Comparison of ENCODE assay signal across 8 mouse cellular contexts in the genomic region with DNA sequence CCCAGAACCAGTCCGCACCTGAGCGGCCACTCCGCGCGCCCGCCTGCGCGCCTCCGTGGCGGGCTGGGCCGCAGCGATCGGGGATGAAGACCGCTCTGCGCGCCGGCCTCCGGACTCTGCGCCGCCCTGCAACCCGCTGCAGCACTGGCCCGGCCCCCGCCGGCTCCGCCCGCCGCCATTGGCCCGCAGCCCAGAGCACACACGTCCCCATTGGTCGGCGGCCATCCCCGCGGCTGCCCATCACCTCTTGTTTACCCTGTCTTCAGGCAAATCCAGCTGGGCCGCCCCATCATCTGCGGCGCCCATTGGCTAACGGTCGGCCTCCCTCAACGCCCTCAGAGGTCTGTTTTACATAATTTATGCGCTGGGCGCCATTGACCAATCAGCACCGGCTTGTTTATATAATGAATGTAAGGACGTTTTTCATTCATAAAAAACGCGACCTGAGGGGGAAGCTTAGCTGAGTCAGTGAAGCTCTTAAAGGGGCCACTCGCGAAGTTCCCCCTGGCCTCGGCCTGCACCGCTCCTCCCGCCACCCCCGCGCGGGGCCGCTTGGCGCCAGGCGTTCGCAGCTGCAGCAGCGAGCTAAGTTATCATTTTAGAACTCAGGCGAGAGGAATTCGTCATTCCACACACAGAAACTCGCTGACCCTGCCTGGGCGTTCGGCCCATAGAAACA. TPM values are rescaled to one million over a fixed set of nuclear protein-coding genes. Genes with fewer than 3 reads are reported as not detected.
DNase-seq lines count a peak whose midpoint lies in the region; ATAC-seq and TF ChIP-seq lines count a peak whose summit lies in the region.

A gene (minus strand): TSS at position 221 of the 679 bp plus-strand sequence.

- H3K4me1 ChIP-seq in erythroblast, embryonic 14.5 days (ENCODE audit: control insufficient read depth): peaks cover 21% of the 10 kb centered on the region
- peaks cover 17% of the 10 kb centered on the region for H3K4me1 ChIP-seq in heart, embryonic 11.5 days (ENCODE audit: control insufficient read depth, insufficient read depth, low read length)
- peaks cover 24% of the 10 kb centered on the region for H3K4me1 ChIP-seq in kidney, embryonic 16.5 days (ENCODE audit: insufficient read depth, low read length)
- peaks cover 4% of the 10 kb centered on the region for H3K4me1 ChIP-seq in liver, adult 2 months (ENCODE audit: control insufficient read depth, insufficient read depth, low read length)

- TF ChIP-seq CTCF in C2C12 (IDR thresholded peaks at IDR 0.05; ENCODE audit: control insufficient read depth, insufficient read depth, insufficient read length): no peak
- TF ChIP-seq CTCF in brain, embryonic 14.5 days (IDR thresholded peaks at IDR 0.05; ENCODE audit: borderline replicate concordance, extremely low read depth, insufficient read depth, insufficient read length): no peak
- TF ChIP-seq CTCF in liver, adult 2 months (IDR thresholded peaks at IDR 0.05; ENCODE audit: low read depth, low read length): no peak

- no peaks in the 10 kb centered on the region for H3K79me3 ChIP-seq in C2C12 (ENCODE audit: low read depth)

- H3K27ac ChIP-seq in heart, embryonic 11.5 days (ENCODE audit: low read depth, low read length): peak within 1 kb of the TSS; percentile 78
- peak within 1 kb of the TSS; percentile 91 for H3K27ac ChIP-seq in kidney, embryonic 16.5 days (ENCODE audit: low read length)
- peak within 1 kb of the TSS; percentile 61 for H3K27ac ChIP-seq in liver, adult 2 months (replicated peaks; ENCODE audit: insufficient read depth, low read depth, low read length)

- peak within 1 kb of the TSS; percentile 73 for H3K9ac ChIP-seq in heart, embryonic 11.5 days (ENCODE audit: low read depth, low read length)
- peak within 1 kb of the TSS; percentile 86 for H3K9ac ChIP-seq in kidney, embryonic 16.5 days (replicated peaks; ENCODE audit: low read length)
- H3K9ac ChIP-seq in liver, adult 2 months (ENCODE audit: low read depth, low read length): peak within 1 kb of the TSS; percentile 90

- TF ChIP-seq POLR2A in brain, embryonic 14.5 days (IDR thresholded peaks at IDR 0.05; ENCODE audit: borderline replicate concordance, extremely low read depth, insufficient read depth, insufficient read length, poor library complexity, severe bottlenecking): peak; percentile 82
- TF ChIP-seq POLR2A in liver, adult 2 months (IDR thresholded peaks at IDR 0.05; ENCODE audit: extremely low read depth, insufficient read depth, low read length): peak; percentile 95
- peak; percentile 92 for TF ChIP-seq POLR2A in myocyte (IDR thresholded peaks at IDR 0.05; ENCODE audit: insufficient read length, low read depth)

- peak; percentile 100 for DNase-seq in brain, embryonic 14.5 days (ENCODE audit: low read depth)
- peak; percentile 97 for DNase-seq in liver, adult 2 months (ENCODE audit: extremely low read depth, low read depth, low spot score)
- DNase-seq in splenic B cell, adult 2 months (ENCODE audit: low read depth, low spot score): peak; percentile 99

- H3K9me3 ChIP-seq in erythroblast, embryonic 14.5 days (ENCODE audit: control insufficient read depth, low read length): no peaks in the 10 kb centered on the region
- no peaks in the 10 kb centered on the region for H3K9me3 ChIP-seq in heart, embryonic 11.5 days (replicated peaks; ENCODE audit: control insufficient read depth, low read length)
- H3K9me3 ChIP-seq in kidney, embryonic 16.5 days (ENCODE audit: low read length): no peaks in the 10 kb centered on the region

- H3K4me3 ChIP-seq in C2C12 (ENCODE audit: insufficient read depth, poor library complexity, severe bottlenecking): peak within 1 kb of the TSS; percentile 50
- H3K4me3 ChIP-seq in erythroblast, embryonic 14.5 days (replicated peaks): peak within 1 kb of the TSS; percentile 71
- H3K4me3 ChIP-seq in heart, embryonic 11.5 days (ENCODE audit: low read depth, low read length): peak within 1 kb of the TSS; percentile 66
- H3K4me3 ChIP-seq in kidney, embryonic 16.5 days (ENCODE audit: low read length): peak within 1 kb of the TSS; percentile 85
- H3K4me3 ChIP-seq in liver, adult 2 months (ENCODE audit: insufficient read depth, low read depth, low read length): peak within 1 kb of the TSS; percentile 83
- peak within 1 kb of the TSS; percentile 65 for H3K4me3 ChIP-seq in myocyte

- under 1% methylated on average over 54 of the region's 63 CpGs for WGBS in heart, embryonic 11.5 days (ENCODE audit: insufficient replicate concordance)
- WGBS in kidney, embryonic 16.5 days: under 1% methylated on average over 57 of the region's 63 CpGs
- under 1% methylated on average over 63 of the region's 63 CpGs for WGBS in liver, adult 2 months

- H3K79me2 ChIP-seq in C2C12 (ENCODE audit: control insufficient read depth, insufficient read depth) (peaks cover 8% of the 10 kb centered on the region), myocyte (ENCODE audit: control insufficient read depth, insufficient read depth) (peaks cover 3% of the 10 kb centered on the region)
- H3K79me2 ChIP-seq in liver, adult 2 months (ENCODE audit: control insufficient read depth, insufficient read depth, low read length): no peaks in the 10 kb centered on the region

- H3K36me3 ChIP-seq in C2C12 (ENCODE audit: control insufficient read depth, insufficient read depth): no peaks in the 10 kb centered on the region
- H3K36me3 ChIP-seq in erythroblast, embryonic 14.5 days (ENCODE audit: control insufficient read depth): no peaks in the 10 kb centered on the region
- no peaks in the 10 kb centered on the region for H3K36me3 ChIP-seq in heart, embryonic 11.5 days (ENCODE audit: control insufficient read depth, insufficient read depth, low read length)
- no peaks in the 10 kb centered on the region for H3K36me3 ChIP-seq in kidney, embryonic 16.5 days (ENCODE audit: insufficient read depth, low read length)
- H3K36me3 ChIP-seq in liver, adult 2 months (ENCODE audit: control insufficient read depth, insufficient read depth, low read length): no peaks in the 10 kb centered on the region
- H3K36me3 ChIP-seq in myocyte (ENCODE audit: control insufficient read depth, insufficient read depth): no peaks in the 10 kb centered on the region
- H3K36me3 ChIP-seq in splenic B cell, adult 2 months (ENCODE audit: control insufficient read depth, insufficient read depth, low read length, poor library complexity, severe bottlenecking): no peaks in the 10 kb centered on the region

- H3K27me3 ChIP-seq in C2C12 (ENCODE audit: control insufficient read depth, insufficient read depth, insufficient read length) (no peaks in the 10 kb centered on the region), myocyte (ENCODE audit: control insufficient read depth, insufficient read depth, insufficient read length) (no peaks in the 10 kb centered on the region)
- H3K27me3 ChIP-seq in erythroblast, embryonic 14.5 days (ENCODE audit: control insufficient read depth): peaks cover 53% of the 10 kb centered on the region
- H3K27me3 ChIP-seq in heart, embryonic 11.5 days (ENCODE audit: control insufficient read depth, insufficient read depth, low read length): no peaks in the 10 kb centered on the region
- H3K27me3 ChIP-seq in kidney, embryonic 16.5 days (ENCODE audit: insufficient read depth, low read length): no peaks in the 10 kb centered on the region
- H3K27me3 ChIP-seq in liver, adult 2 months (ENCODE audit: control insufficient read depth, insufficient read depth, low read length): no peaks in the 10 kb centered on the region
- 0 out of 2 replicates have a peak, but pooled peaks cover 1% of the 10 kb centered on the region for H3K27me3 ChIP-seq in splenic B cell, adult 2 months (ENCODE audit: control insufficient read depth, insufficient read depth, low read length, poor library complexity, severe bottlenecking)

- peak within 1 kb of the TSS; percentile 84 for H3K4me2 ChIP-seq in heart, embryonic 11.5 days
- peak within 1 kb of the TSS; percentile 89 for H3K4me2 ChIP-seq in kidney, embryonic 16.5 days (replicated peaks; ENCODE audit: low read depth, low read length)
- peak within 1 kb of the TSS; percentile 93 for H3K4me2 ChIP-seq in myocyte (ENCODE audit: low read depth)

- peak within 1 kb of the TSS; percentile 86 for H3ac ChIP-seq in C2C12 (ENCODE audit: control insufficient read depth, insufficient read length, low read depth)
- peak within 1 kb of the TSS; percentile 29 for H3ac ChIP-seq in myocyte (ENCODE audit: control insufficient read depth, insufficient read length)

- peak; percentile 99 for ATAC-seq in heart, embryonic 11.5 days (replicated peaks; ENCODE audit: insufficient number of reproducible peaks, low FRiP score, low TSS enrichment)
- ATAC-seq in kidney, embryonic 16.5 days (ENCODE audit: low FRiP score, low TSS enrichment): peak; percentile 99

TF ChIP-seq in C2C12, 6 proteins besides CTCF, POLR2A, EP300 and RAD21:
- no peak for TF ChIP-seq CEBPB (IDR thresholded peaks at IDR 0.05; ENCODE audit: low read depth)
- no peak for TF ChIP-seq MAX (IDR thresholded peaks at IDR 0.05)
- no peak for TF ChIP-seq MYOD1 (IDR thresholded peaks at IDR 0.05; ENCODE audit: control insufficient read depth, insufficient read length, low read depth)
- TF ChIP-seq USF1 (IDR thresholded peaks at IDR 0.05; ENCODE audit: low read depth): no peak
- TF ChIP-seq FOSL1 (IDR thresholded peaks at IDR 0.05; ENCODE audit: insufficient read depth, low read length, poor library complexity, severe bottlenecking): no peak
- TF ChIP-seq MYOG (IDR thresholded peaks at IDR 0.05; ENCODE audit: control insufficient read depth, extremely low read depth, insufficient read length): no peak

TF ChIP-seq in myocyte, 11 proteins besides CTCF, POLR2A, EP300 and RAD21:
- TF ChIP-seq SRF (IDR thresholded peaks at IDR 0.05; ENCODE audit: control insufficient read depth, insufficient read length, low read depth) (peak; percentile 17), POLR2AphosphoS2 (IDR thresholded peaks at IDR 0.05; ENCODE audit: insufficient read length, low read depth) (peak; percentile 89), MYOG (IDR thresholded peaks at IDR 0.05; ENCODE audit: control insufficient read depth in 1 of 3, insufficient read depth in 1 of 3, insufficient read length in 2 of 3, low read depth in 2 of 3) (peak in 1 of 3 experiments; percentile 40), MYOD1 (IDR thresholded peaks at IDR 0.05; ENCODE audit: control insufficient read depth in 1 of 3, insufficient read length in 2 of 3, low read depth in 2 of 3) (peak in 1 of 3 experiments; percentile 61), E2F4 (IDR thresholded peaks at IDR 0.05; ENCODE audit: insufficient read depth) (no peak)

RNA-seq across cellular contexts. Expression of the gene that starts here (rescaled TPM):
- 10.2 TPM for polyA plus RNA-seq in C2C12 (2012; fragmentation: generic; extraction: Trizol)
- polyA plus RNA-seq in brain, embryonic 14.5 days (2012; rRNA removed): 19.1 and 20.6 TPM in 2 replicates
- 0.02 and 0.18 TPM in 2 replicates for polyA plus RNA-seq in erythroblast, embryonic 14.5 days (2012)
- 21.3 and 25.1 TPM in 2 replicates for polyA plus RNA-seq in heart, embryonic 11.5 days (2014; fragmentation: Nextera tagmentation; extraction: Ambion mirVana)
- polyA plus RNA-seq in kidney, embryonic 16.5 days (2015; fragmentation: Nextera tagmentation; extraction: Ambion mirVana): 59.9 and 64.6 TPM in 2 replicates
- total RNA-seq in liver, adult 2 months (2014; rRNA removed): 2.4 and 2.6 TPM in 2 replicates
- polyA plus RNA-seq in liver, adult 2 months (2012; rRNA removed): 3.0 TPM in 2 replicates
- 17.2 TPM for polyA plus RNA-seq in myocyte (2012; fragmentation: generic; extraction: Trizol)

Comparison
In these comparisons a context has a peak if more than half of its experiments do, and no peak if none do; other contexts are left out.
1. Peak in every context shown above with its lines: DNase-seq, ATAC-seq, H3K4me3 ChIP-seq and H3K27ac ChIP-seq.